In the genomic region with DNA sequence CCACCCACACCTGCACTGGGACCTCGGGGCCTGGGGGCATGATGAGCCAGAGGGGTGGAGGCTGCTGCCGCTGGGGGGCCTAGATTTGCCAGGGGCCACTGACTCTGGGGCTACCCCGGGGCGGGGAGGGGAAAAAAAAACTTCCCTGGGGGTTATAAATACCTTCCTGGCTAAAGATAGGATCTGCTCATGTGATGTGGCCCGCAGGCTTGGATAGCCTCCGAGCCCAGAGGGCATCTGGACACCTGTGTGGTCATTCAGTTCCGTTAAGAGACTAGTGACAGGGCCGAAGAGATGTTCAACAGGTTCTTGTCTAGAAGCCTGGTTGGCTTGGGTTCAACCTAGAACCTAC, we compare ENCODE assay signal across 8 mouse cellular contexts. TPM values are rescaled to one million over a fixed set of nuclear protein-coding genes. Genes with fewer than 3 reads are reported as not detected.
DNase-seq lines count a peak whose midpoint lies in the region; ATAC-seq lines count a peak whose summit lies in the region.

Gene Kbtbd13 (minus strand): TSS at position 40 of the 352 bp plus-strand sequence.

- 37% methylated on average over 8 of the region's 8 CpGs for WGBS in lung, embryonic 16.5 days
- WGBS in limb, embryonic 12.5 days, result 31% methylated on average over 8 of the region's 8 CpGs
- 36% methylated on average over 8 of the region's 8 CpGs for WGBS in stomach, embryonic 14.5 days

- no peak for ATAC-seq in lung, embryonic 16.5 days (ENCODE audit: low read depth)
- ATAC-seq in limb, embryonic 12.5 days (ENCODE audit: insufficient number of reproducible peaks, insufficient read depth, low FRiP score, low TSS enrichment, low read depth), result no peak
- ATAC-seq in stomach, embryonic 14.5 days (ENCODE audit: insufficient number of reproducible peaks, insufficient read depth, low FRiP score, low read depth), result no peak

- peaks cover 22% of the 10 kb centered on the region for H3K27me3 ChIP-seq in lung, embryonic 16.5 days (ENCODE audit: control insufficient read depth, insufficient read depth, low read depth, low read length)
- H3K27me3 ChIP-seq in limb, embryonic 12.5 days, result peaks cover 54% of the 10 kb centered on the region
- peaks cover 31% of the 10 kb centered on the region for H3K27me3 ChIP-seq in stomach, embryonic 14.5 days (ENCODE audit: control insufficient read depth, insufficient read depth, low read length)

- no peak within 1 kb of the TSS for H3K27ac ChIP-seq in lung, embryonic 16.5 days (ENCODE audit: low read length)
- no peak within 1 kb of the TSS for H3K27ac ChIP-seq in limb, embryonic 12.5 days
- no peak within 1 kb of the TSS for H3K27ac ChIP-seq in stomach, embryonic 14.5 days (ENCODE audit: low read length)

- peak within 1 kb of the TSS; percentile 71 for H3K4me2 ChIP-seq in lung, embryonic 16.5 days (ENCODE audit: low read depth, low read length)
- peak within 1 kb of the TSS; percentile 70 for H3K4me2 ChIP-seq in limb, embryonic 12.5 days
- H3K4me2 ChIP-seq in stomach, embryonic 14.5 days (replicated peaks; ENCODE audit: low read depth, low read length), result peak within 1 kb of the TSS; percentile 57

- intact Hi-C loops in gastrocnemius, postnatal 14 days (cut with DNase I; ENCODE audit: low total_unique reads), result loop anchor here (5.0 kb wide), 1 partner anchor 41 kb away; no protein-coding TSS in a partner anchor

- peak within 1 kb of the TSS; percentile 47 for H3K4me3 ChIP-seq in lung, embryonic 16.5 days (ENCODE audit: low read length)
- H3K4me3 ChIP-seq in limb, embryonic 12.5 days (replicated peaks), result peak within 1 kb of the TSS; percentile 47
- peak within 1 kb of the TSS; percentile 38 for H3K4me3 ChIP-seq in stomach, embryonic 14.5 days (ENCODE audit: low read depth, low read length)

- H3K36me3 ChIP-seq in lung, embryonic 16.5 days (ENCODE audit: control insufficient read depth, insufficient read depth, low read length), result no peaks in the 10 kb centered on the region
- H3K36me3 ChIP-seq in limb, embryonic 12.5 days, result no peaks in the 10 kb centered on the region
- H3K36me3 ChIP-seq in stomach, embryonic 14.5 days (ENCODE audit: control insufficient read depth, insufficient read depth, low read length), result no peaks in the 10 kb centered on the region

- DNase-seq in lung, postnatal 4 days, result no peak
- DNase-seq in gastrocnemius, postnatal 14 days, result peak; percentile 38
- DNase-seq in layer of hippocampus, postnatal 25 days (ENCODE audit: extremely low spot score in 1 of 2, low spot score in 1 of 2), result no peak
- no peak for DNase-seq in right cerebral cortex, postnatal 25 days
- no peak for DNase-seq in adrenal gland, adult 8-10 months

- H3K9ac ChIP-seq in lung, embryonic 16.5 days (ENCODE audit: low read length), result peak within 1 kb of the TSS; percentile 62
- peak within 1 kb of the TSS; percentile 64 for H3K9ac ChIP-seq in limb, embryonic 12.5 days (replicated peaks)
- peak within 1 kb of the TSS; percentile 18; the same call in 1 of the 2 replicates for H3K9ac ChIP-seq in stomach, embryonic 14.5 days (replicated peaks; ENCODE audit: low read depth, low read length)

- H3K9me3 ChIP-seq in lung, embryonic 16.5 days (ENCODE audit: control insufficient read depth, low read length), result peaks cover 3% of the 10 kb centered on the region; the same call in 1 of the 2 replicates
- no peaks in the 10 kb centered on the region for H3K9me3 ChIP-seq in limb, embryonic 12.5 days
- H3K9me3 ChIP-seq in stomach, embryonic 14.5 days (ENCODE audit: control insufficient read depth, low read depth, low read length), result no peaks in the 10 kb centered on the region

- H3K4me1 ChIP-seq in lung, embryonic 16.5 days (replicated peaks; ENCODE audit: control insufficient read depth, insufficient read depth, low read length), result peaks cover 20% of the 10 kb centered on the region
- 0 out of 2 replicates have a peak, but pooled peaks cover 9% of the 10 kb centered on the region for H3K4me1 ChIP-seq in limb, embryonic 12.5 days (replicated peaks)
- H3K4me1 ChIP-seq in stomach, embryonic 14.5 days (ENCODE audit: control insufficient read depth, insufficient read depth, low read length), result peaks cover 10% of the 10 kb centered on the region

RNA-seq across cellular contexts. Expression of gene Kbtbd13, which starts in this region (rescaled TPM):
- 4.7 and 4.8 TPM in 2 replicates for polyA plus RNA-seq in lung, embryonic 16.5 days (2015; fragmentation: Nextera tagmentation; extraction: Ambion mirVana)
- 10 to 100 TPM in 1 of 2 experiments, 1 to 10 TPM in 1; 5.5 to 10.2 TPM for total RNA-seq in gastrocnemius, postnatal 14 days (2021)
- polyA plus RNA-seq in limb, embryonic 12.5 days (2016; fragmentation: Nextera tagmentation; extraction: Ambion mirVana), result 1.3 and 1.7 TPM in 2 replicates
- 0.38 and 0.43 TPM in 2 replicates for polyA plus RNA-seq in stomach, embryonic 14.5 days (2014; fragmentation: Nextera tagmentation; extraction: Ambion mirVana)
- under 1 TPM; 0.17 to 0.40 TPM for total RNA-seq in layer of hippocampus, postnatal 25 days (2021)
- under 1 TPM in 3 of 4 experiments, not detected in 1; 0.13 to 0.23 (median 0.21) TPM for total RNA-seq in adrenal gland, adult 8-10 months (2022)

Comparison
In these comparisons a context has a peak if more than half of its experiments do, and no peak if none do; other contexts are left out.
1. RNA of gene Kbtbd13 (total RNA-seq): 5.5 to 10.2 TPM in gastrocnemius, postnatal 14 days; 0.17 to 0.40 TPM in layer of hippocampus, postnatal 25 days and 0.13 to 0.23 TPM in adrenal gland, adult 8-10 months; every median in the first group is over 4 times any median in the second.
2. Peak in every context shown above with its lines, with median percentiles within 50 percentile points of each other: H3K4me2 ChIP-seq, H3K4me3 ChIP-seq and H3K9ac ChIP-seq.